Mouse (Mus musculus) mouse trophoblast stem cell (cell line): Measurements from ENCODE around the gene Megf6.

ENCODE experiments used
- in situ Hi-C, 2 experiments: fragments of 300-500 bp; cut with MseI, MboI; formaldehyde crosslinking; loops; 2 replicates in 1 of 2; 3 replicates in 1 of 2; pipeline ENCODE4 v1.15.1; 2025

Megf6 gene

DNA sequence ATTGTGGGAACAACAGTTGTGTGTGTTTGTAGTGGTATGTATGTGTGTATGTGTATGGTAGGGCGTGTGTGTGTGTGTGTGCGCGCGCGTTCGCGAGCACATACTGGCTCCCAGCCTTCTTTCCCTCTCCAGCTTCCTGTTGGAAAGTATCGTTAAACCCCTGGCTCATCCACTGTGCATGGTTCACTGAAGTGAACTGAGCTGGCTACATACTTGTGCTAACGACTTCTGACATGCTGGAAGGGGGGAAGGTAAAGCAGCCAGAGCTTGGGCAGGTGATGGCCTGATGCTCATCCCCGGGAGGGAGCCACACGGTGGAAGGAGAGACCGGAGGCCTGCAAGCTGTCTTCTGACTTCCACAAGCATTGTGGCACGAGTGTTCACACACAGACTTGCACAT lies 40.9 kb downstream of the Megf6 start:
- in situ Hi-C loops = no loop called here

DNA sequence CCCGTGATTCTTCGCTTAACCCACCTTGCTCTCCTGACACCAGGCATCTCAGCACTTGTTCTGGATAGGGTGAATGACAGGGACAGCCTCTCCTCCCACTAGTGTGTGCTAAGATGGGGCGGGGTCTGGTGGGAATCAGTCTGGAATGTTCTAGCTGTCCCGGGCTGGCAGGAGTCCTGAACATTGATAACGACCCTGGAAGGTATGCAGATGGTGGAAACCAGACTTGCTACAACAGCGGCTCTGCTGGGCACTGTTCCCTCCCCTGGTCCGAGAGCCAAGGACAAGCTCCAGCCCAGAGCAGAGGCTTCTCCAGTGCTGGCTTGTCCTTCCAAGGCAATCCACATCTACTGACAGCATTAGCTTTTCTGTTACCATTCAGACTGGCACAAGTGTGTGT lies 43.1 kb downstream of the Megf6 start:
- in situ Hi-C loops = no loop called here

DNA sequence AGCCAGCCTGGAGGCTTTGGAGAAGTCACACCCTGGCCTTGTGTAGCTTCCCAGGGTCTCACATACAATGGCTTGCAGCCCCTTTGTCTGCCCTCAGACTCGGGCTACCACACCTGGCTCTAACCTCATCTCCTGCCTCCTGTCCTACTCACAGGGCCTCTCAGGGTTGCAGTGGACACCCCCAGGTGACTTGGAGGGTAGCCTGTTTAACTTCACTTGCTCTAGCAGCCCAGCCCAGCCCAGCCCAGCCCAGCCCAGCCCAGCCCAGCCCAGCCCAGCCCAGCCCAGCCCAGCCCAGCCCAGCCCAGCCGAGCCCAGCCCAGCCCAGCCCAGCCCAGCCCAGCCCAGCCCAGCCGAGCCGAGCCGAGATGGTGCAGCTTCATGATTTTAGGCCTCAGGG lies 43.5 kb downstream of the Megf6 start:
- in situ Hi-C loops = no loop called here

DNA sequence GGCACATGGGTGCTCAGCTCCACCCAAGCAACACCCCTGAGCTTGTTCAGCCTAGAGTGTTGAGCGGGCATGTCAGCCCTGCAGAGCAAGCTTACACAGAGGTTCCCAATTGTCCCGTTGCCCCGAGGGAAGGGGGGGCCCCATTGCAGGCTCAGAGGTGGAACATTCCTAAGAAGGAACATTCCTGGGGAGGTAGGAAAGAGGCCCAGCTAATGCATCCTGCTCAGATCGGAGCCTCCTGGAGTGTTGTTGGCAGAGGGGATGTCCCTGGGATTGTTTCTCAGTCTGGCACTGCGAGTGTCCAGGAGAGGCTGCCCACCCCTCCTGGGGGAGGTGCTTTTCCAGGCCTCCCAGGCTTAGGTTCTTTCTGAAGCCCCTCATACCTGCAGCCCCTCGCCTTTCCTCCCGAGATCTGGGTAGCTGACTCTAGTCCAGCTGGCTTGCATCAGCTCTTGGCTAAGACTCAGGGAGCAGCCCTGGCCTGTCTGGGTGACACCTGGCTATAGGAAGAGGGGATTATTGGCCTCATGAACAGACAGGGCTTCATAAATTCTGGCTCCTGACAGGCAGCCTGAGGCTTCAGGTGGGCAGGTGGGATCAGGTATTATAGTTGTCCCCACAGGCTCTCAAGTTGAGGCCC lies 47.3 kb downstream of the Megf6 start:
- in situ Hi-C loops = no loop called here

DNA sequence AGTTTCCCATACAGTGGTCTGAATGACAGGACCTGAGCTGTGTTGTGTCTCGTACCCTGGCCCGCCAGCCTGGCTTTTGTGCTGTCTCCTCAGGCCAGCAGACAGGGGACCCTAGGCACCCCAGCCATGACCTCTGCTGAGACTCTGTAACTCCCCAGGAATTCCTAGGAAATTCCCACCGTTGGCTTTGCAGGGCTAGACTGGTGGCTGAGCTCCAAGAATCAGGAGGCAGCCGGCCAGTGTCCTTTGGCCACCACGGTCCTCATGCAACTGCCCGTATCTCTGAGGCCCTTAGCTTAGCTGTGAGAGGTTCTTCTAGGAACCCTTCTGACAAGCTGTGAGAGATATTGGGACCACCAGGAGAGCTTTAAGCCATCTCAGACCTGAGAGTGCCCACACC lies 52.2 kb downstream of the Megf6 start:
- in situ Hi-C loops = no loop called here

DNA sequence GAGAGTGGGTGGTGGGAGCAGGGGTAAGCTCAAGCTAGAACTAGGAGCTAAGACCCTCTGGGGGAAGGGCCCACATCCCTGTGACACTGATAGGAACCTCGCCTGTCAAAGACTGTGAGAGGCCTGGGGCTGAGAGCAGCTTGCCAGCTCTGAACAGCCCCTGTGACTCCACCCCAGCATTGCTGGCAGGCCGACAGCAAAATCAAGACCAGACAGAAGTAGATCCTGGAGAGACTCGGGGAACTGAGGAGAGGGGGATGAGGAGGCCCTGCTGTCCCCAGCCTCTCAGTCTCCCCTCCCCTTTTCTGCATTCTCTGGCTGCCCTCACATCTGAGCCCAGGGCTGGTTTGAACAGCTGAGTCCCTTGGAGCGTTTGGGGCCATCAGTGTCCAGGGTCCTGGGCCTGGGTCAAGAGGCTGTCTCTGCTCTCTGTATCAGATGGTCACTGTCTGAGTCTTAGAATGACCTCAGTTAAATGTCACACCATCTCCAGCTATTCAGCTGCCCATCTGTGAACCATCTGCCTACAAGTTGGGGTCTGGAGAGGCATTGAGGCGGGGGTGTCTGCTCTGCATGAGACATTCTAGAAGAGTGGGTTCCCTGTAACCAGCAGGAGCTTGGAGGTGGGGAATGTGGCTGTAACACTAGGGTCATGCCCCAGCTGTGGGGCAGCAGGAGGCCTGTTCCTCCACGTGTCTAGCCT lies 53.9 kb downstream of the Megf6 start:
- in situ Hi-C loops = no loop called here

DNA sequence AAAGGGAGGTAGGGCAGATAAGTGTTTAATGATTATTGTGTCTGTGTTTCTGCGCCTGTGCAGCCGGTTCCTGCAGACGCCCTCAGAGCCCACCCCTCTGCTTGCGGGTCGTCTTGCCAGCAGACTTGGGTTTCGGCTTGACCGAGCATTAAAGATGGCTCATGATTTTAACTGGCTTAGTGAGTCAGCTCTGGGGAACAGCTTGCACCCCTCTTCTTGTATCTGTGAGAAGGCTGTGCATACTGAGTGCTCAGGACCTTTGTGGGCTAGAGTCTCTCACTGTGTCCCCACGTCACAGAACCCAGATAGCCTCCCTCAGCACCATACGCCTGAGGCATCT lies 54.4 kb downstream of the Megf6 start:
- in situ Hi-C loops = no loop called here

DNA sequence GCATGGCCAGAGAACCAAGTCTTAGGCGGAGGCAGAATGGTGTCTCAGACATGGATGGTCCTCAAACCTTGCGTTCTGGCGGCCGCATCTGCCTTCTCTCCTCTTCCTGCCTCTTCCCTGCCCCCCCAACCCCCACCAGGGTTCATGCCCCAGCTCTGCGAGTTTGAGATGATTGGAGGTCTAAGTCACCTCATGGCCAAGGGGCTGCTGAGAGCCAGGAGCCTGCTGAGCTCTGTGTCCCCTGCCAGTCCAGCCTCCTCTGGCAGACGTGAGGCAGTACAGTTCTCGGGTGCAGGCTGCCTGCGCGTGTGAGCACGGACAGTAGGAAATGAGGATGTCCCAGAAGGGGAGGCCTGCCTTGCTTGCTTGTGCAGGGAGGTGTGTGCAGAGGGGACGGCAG lies 56.1 kb downstream of the Megf6 start:
- in situ Hi-C loops = no loop called here

DNA sequence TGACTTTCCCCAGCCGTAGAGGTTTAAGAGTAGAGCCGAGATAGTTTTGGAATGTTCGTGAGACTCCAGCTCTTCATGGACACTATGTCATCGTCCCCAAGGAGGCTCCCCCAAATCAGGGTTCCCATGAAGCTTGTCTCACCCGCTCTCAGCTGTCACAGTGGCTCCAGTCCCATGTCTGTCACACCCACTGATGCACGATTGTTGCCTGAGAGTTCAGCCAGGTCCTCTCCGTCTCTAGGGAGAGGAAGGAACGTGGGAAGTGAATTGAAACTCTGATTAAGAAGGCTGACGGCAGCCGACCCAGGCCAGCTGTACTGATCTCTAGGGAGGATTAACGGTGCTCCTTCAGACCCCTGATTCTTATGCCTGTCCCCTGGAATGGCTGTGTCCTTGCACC lies 57.8 kb downstream of the Megf6 start:
- in situ Hi-C loops = no loop called here

DNA sequence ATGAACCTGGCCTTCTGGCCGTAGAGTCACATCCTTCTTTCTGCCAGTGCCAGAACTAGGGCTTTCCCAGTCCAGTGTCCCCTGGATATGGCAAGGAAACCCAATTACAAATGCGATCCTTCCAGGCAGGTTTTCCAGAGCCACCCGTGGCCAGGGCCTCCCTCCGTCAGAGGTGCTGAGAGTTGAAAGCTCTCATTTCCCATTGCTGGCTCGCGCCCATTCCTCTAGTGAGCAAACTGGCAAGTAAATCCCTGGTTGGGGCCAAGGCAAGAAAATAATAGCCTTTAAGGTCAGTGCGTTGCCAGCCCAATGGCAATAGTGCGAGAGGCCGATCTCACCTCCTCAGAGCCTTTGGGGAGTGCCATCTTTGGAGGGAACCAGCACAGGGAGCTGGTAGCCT lies 59.0 kb downstream of the Megf6 start:
- in situ Hi-C loops = no loop called here

DNA sequence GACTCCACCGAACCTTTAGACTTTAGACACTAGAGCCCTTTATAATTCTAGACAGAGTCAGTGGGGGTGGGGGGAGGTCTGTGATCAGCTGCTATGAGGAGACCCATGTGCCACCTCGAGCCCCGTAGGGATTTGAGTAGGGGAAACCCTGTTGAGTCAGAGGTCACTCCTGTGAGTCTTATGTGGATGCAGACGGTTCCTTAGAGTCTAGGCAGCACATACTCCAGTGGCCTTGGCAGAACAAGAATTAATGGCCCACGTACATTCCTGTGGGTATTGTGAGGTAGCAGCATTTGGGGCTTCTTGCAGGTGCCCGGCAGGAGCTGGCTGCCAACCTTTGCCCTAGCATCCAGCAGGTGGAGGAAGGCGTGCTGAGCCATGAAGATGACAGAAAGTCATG lies 60.9 kb downstream of the Megf6 start:
- in situ Hi-C loops = no loop called here

DNA sequence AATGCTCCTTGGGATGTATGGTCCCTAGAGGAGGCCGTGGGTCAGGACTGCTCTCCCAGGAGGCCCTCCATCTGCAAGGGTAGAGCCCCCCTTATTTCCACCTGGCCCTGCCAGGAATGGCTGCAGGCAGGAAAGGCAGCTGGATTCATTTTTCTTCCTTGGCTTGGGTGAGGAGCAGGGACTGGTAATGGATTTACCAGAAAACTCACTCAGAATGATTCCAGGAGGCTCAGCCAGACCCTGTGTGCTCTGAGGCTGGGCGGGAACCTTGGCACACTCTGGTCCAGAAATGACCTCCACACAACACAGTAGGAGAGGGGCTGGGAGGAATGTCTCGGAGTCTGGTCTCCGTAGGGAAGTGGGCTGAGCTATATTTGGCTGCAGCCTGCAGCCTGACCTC lies 61.8 kb downstream of the Megf6 start:
- in situ Hi-C loops = no loop called here

DNA sequence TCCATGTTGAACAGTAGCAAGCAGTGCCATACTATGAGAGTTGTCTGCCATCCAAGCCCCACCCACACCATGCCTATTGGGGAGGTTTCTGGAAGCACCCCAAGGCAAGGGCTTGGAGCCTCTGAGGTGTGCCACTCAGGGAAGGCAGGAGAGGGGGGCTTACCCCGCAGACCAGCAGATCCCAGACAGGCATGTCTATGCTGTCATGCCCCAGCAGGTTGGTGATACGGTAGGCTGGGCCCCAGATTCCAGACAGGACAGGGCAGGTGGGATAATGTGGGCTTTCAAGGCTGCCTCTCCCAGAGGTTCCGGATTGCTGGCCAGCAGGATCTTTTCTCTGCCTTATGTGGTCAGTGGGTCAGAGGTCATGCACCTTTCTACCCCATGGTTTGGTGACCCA lies 65.5 kb downstream of the Megf6 start:
- in situ Hi-C loops = no loop called here

DNA sequence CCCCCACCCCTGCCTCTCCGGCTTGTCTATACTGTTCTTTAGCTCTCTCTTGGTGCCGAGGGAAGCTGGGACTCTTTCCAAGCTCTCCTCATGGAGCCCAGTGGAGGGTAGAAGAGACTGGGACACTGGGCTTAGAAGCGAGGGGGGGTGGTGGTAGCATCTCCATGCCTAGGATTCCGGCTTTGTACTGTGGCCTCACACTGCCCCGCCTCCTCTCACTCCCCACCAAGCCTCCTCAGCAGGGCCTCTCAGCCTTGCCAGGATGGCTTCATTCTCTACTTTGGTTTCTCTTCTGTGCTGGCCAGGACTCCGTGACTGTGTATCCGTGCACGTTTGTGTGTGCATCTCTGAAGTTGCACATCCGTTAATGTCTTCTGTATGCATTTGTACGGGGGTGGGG lies 66.4 kb downstream of the Megf6 start:
- in situ Hi-C loops = no loop called here

DNA sequence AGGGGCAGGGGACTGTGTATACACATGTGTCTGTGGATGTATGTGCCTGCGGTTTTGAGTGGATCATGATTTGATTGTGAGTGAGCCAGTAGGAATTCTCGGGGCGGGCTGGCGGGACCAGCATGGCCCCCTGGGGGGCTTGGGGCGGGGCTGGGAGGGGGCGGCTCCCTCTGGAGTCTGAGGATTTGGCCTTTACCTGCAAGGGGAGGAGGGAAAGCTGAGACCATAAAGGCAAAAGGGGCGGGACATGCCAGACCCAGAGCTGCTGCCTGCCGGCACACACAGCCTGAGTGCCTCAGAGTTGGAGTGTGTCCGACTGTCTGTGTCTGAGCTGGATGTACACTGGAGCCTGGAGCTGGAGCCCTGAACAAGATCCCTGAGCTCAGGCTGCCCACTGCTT lies 66.8 kb downstream of the Megf6 start:
- in situ Hi-C loops = no loop called here

DNA sequence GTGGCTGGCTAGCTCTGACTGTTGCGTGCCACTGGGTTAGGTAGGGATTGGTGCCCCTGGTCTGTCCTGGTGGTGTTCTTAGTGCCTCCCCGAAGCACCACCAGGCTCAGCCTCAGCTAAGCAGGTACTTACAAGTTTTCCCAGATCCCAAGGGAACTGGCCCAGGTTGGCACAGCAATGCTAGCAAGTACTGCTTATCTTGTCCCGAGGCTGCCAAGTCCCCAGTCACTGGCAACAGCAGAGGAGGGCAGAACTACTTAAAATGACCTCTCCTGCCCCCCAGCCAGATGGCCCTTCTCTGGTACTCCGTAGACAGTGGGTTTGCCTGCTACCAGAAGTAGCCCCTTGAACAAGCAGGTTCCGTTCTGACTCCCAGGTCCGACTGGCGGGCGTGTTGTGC lies 68.7 kb downstream of the Megf6 start:
- in situ Hi-C loops = no loop called here

DNA sequence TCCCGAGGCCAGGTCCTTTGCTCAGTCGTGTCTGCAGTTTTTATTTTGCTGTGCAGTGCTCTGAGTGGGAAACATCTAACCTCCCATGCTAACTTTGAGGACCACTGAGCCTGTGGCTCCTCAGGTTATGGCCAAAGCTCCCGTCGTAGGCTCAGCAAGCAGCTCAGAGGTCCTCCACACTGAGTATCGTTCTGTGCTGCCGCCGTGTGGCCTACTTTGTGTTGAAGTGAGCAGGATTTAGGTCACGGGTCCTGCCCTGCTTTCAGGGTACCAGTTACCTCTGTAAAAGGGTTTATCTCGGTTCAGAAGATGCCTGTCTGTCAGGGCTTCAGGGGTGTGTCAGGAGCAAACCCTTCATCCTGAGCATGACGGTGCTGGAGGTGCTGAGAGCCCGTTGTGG lies 70.1 kb downstream of the Megf6 start:
- in situ Hi-C loops = no loop called here

DNA sequence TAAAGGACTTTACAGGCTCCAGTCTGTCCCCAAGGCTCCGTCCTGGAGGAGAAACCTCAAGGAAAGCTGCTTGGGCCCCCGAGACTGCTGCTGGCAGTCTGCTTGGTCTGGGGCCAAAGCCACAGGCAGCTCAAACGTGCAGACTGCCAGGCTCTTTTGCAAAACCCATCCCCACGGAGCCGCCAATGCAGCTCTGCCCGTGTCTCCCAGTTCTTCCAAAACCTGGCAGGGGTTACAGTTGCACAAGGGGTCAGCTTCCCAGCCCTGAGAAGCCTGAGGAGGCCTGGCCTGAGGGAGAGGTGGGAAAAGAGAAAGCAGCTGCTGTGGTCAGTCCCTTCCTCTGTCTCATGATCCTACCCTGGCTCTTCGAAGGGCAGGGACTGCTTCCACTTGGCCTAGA lies 74.8 kb downstream of the Megf6 start:
- in situ Hi-C loops = no loop called here

DNA sequence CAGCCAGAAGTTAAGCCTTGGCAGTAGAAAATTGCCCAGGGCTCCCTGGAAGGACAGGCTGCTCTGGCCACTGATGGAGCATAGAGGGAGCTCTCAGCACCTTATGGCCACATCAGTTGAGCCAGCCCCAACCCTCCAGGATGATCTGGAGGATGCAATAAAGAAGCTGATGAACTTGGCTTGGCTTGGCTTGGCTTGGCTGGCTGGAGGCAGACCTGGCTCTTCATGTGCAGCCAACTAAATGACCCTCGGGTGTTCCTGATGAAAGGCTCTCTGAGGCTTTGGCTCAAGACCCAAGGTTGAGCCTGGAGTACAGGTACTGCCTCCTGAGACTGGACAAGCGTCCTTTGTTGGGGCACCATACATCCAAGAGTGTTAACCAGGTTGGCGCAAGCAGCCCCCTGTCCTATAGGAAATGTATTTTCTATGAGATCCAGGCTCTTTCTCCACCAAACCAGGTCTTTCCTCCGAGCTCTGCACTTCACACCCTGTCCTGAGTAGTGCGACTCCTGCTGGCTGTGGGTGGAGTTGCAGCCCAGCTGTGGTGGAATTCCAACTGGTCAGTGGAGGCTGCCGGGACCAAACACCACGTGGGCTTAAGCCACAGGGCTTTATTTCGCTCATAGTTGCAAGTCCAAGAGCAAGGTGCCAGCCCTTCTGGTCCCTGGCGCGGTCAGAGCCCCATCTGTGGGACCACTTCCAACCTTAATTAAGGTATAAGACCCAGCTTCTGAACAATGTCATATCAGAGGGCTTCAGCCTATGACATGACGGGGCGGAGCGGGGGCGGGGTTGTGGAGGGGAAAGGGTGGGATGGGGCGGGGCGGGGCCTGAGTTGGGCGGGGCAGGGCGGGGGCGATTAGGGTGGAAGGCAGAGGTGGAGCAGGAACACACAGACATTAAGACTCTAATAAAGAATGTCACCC lies 75.8 kb downstream of the Megf6 start:
- in situ Hi-C loops = no loop called here

DNA sequence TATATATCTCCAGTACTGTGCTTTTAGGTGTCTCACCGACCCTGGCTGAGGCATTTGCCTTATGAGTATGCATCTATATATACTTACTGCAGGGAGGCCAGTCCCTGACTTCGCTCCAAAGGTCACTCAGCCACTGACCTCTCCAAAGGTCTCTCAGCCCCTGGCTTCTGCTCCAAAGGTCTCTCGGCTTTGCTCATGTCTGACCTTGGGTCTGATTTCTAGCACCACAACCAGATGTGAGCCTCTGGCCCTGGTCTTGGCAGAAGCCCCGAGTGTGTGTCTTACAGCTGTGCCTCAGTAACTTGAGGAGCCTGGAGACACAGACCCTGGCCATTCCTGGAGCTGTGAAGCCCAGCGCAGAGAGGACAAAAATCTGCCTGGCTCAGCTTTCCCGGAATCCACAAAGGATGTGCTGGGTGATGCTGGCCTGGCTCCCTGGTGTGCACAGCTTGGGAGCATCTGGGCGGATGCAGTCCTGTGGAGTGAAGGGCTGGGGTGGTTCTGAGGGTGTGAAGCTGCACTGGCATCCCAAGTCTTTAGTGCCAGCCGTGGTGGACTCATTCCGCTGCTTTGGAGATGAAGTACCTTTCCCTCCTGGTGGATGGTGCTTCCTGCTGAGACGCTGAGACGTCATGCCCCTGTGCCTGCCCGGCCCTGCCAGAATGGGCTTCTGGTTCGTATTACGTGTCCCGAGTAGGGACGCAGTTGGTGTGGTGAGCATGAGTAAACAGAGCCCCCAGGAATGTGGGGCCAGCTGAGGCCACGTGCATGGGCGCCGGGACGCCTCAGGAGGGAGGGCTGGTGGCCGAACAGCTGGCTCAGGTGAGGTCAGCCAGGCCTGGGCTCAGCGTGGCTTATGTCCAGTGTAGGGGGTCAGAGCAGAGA lies 76.9 kb downstream of the Megf6 start:
- in situ Hi-C loops = no loop called here

DNA sequence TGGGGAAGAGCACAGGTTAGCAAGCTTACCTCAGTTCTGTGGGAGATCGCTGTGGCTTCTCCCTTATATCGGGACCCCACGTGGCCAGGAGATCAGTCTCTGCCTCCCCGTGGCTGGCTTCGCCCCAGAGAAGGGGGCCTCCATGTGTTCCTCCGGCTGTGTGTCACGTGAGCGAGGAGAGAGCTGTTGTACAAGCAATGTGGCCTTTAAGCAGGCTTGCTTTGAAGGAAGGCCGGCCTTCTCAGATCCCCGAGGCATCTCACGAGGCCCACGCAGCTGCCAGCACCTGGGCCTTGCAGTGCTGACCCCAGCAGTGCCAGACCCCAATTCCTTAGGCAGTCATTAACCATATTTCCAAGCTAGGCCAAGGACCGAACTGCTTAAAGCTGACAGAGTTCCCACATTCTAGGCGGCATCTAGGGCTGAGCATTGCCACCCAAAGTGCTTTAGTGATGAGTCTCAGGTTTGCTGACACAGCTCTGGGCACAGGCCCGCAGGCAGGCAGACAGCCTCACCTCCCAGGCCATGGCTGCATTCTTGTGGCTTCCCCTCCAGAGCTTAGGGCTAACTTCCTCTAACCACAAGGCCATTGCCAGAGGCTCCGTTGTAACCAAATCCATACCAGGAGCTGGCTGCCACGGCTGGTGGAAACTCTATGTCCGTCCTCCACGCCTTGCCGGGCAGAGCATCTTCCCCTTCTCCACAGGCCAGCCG lies 77.7 kb downstream of the Megf6 start:
- in situ Hi-C loops = no loop called here
